Mouse (Mus musculus) splenic B cell, adult 2 months (primary cell): ENCODE data around the gene Dcaf12.
A peak's percentile ranks its signal among the peaks of the same experiment; 100 is the strongest.

Source experiments
- DNase-seq: peaks from one replicate; pipeline ENCODE4 v3.0.0-alpha.2; 2011; ENCODE audit warnings: low read depth, low spot score
- H3K27me3 ChIP-seq: 2 replicates; pipeline ENCODE4 v1.6.1; 2012; ENCODE audit warnings: mild to moderate bottlenecking, low read length, moderate library complexity, mixed read lengths; ENCODE audit not compliant: control insufficient read depth, poor library complexity, insufficient read depth, severe bottlenecking
- H3K36me3 ChIP-seq: 2 replicates; pipeline ENCODE4 v1.6.1; 2012; ENCODE audit warnings: mild to moderate bottlenecking, low read length, moderate library complexity, mixed read lengths; ENCODE audit not compliant: control insufficient read depth, poor library complexity, insufficient read depth, severe bottlenecking

Gene Dcaf12

DNA sequence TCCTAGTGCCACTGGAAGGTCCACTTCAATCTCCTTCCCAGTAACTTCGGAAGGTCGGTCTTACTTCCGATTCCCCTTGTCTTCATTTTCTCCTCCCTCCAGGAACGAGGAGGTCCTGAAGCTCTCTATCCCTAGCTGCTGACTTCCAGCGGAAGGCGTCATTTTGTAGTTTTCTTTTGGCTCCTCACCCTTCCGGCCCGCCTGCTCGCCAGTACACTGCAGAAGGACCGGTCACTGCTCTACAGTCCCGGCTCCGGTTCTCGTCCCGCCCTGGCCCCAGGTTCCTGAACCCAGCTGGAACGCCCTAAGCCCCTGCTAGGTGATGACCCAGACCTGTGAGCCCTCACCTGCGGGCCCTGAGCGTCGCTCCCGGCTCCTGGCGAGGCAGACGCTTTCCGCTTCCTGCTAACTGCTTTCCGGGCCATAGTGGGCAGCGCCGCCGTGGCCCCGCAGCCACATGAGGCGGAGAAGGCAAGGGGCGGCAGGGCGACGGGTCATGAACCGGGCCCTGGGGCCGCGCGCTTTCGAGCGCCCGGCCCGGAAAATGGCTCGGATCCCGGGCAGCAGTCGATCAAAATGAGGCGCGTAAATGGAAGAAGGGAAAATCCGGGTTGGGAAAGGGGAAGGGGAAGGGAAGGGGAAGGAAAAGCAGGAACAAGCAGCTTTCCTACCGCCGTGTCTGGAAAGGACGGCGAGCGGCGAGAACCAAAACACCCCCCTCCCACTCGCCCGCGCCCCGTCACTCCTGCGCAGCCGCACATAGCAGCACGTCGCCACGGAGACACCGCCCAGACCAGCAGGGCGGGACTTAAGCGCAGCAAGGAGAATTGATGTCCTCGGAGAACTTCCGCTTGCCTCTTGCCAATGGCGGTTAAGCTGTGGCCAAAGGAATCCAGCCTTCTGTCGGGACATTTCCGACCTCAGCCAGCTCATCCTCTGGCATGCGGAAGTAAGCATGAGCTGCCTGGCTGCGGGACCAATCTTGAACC lies at the start of gene Dcaf12:
Gene Dcaf12 (minus strand): TSS at position 749 of the 989 bp plus-strand sequence.
- DNase-seq = peak; percentile 94
- no peaks in the 10 kb centered on the region for H3K27me3 ChIP-seq
- peaks cover 4% of the 10 kb centered on the region for H3K36me3 ChIP-seq

DNA sequence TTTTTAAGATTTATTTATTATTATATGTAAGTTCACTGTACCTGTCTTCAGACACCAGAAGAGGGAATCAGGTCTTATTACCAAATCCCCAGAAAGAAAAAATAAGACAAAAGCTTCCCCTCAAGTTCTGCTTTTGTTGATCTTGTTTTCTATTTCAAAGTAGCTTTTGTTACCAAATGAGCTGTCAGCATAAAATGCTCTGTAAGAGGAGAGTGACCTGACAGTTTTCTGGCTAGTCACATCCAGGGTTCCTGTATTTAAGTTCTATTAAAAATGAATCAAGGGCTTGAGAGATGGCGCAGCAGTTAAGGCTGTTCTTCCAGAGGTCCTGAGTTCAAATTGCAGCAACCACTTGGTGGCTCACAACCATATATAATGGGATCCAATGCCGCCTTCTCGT lies 46.4 kb upstream of the Dcaf12 start:
- DNase-seq = no peak
- Histone ChIP-seq H3K36me3 (no peaks in the 10 kb centered on the region), H3K27me3 (no peaks in the 10 kb centered on the region)

DNA sequence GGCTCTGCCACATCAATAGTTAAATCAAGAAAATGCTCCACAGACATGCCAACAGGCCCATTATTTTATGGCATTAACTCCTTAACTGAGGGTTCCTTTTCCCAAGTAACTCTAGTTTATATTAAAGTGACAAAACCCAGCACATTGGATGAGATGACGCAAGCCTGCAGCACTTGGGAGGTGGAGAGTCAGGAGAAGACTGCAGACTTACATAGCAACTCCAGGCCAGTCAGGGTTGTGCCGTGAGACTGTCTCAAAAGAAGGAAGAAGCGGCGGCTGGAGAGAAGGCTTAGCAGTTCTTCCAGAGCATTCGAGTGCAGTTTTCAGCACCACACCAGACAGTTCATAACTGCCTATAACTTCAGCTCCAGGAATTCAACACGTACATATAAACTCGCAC lies 44.7 kb upstream of the Dcaf12 start:
- no peaks in the 10 kb centered on the region for H3K27me3 ChIP-seq
- H3K36me3 ChIP-seq = no peaks in the 10 kb centered on the region; the same call in 1 of the 2 replicates
- no peak for DNase-seq

DNA sequence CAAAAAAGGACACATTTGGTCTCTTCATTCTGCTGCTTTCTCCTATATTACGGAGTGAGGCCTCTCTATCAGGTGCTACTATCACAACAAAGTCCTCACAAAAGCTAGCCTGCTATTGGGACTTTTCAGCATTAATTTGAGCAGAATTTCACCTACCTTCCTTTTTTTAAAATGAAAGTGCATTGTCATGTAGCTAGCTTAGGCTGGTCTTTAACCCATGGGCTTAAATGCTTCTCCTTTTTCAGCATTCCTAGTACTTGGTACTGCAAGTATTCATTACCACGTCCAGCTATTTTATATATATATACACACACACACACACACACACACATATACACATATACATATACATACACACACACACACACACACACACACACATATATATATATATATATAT lies 44.0 kb upstream of the Dcaf12 start:
- H3K27me3 ChIP-seq = no peaks in the 10 kb centered on the region
- H3K36me3 ChIP-seq = no peaks in the 10 kb centered on the region; the same call in 1 of the 2 replicates
- DNase-seq = no peak

DNA sequence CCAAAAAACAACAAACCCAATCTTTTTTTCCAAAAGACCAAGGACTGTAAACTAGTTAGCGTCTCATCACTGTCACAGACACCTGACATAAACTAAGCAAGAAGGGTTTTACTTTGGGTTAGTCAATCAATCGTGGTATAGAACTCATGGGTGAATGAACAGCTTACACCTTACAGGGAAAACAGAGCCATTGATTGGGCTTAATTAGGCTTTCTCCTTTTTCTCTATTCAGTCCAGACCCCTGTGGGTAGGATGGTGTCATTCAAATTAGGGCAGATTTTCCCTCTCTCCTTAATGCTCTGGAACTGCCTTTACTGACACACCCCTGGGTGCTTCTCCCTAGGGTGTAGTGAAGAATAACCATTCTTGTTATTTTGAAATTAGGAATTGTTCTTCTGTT lies 42.5 kb upstream of the Dcaf12 start:
- DNase-seq = no peak
- Histone ChIP-seq H3K27me3 (no peaks in the 10 kb centered on the region), H3K36me3 (no peaks in the 10 kb centered on the region; the same call in 1 of the 2 replicates)

DNA sequence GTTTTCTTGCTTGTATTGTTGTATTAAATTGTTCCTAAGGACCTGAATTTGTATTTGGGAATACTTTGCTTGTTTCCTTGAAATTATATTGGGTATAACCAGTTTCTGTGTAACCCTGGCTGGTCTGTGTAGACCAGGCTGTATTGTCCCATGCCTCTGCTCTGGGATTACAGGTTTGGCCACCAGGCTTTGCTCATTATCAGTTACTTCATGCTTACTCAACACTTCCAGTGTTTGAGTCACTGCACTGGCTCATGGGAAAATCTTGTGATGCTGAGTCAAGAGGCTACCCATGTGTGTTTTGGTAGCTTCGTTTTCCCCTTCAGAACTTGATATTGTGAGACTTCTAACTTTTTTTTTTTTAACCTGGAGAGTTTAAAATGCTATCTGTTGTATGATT lies 38.6 kb upstream of the Dcaf12 start:
- DNase-seq = peak; percentile 18
- no peaks in the 10 kb centered on the region for H3K27me3 ChIP-seq
- H3K36me3 ChIP-seq = no peaks in the 10 kb centered on the region; the same call in 1 of the 2 replicates

DNA sequence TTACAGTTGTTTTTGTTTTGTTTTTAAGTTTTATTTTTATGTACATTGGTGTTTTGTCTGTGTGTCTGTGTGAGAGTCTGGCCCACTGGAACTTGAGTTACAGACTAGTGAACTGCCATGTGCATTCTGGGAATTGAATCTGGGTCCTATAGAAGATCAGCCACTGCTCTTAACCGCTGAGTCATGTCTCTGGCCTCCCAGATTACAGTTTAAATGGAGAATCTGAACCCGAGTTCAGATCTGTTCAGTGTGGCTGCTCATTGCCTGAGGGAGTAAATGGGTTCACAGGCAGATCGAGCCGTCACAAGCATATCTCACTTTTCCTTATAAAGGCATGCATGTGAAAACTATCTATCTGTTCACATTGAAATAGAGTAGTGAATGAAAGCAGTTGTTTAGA lies 38.1 kb upstream of the Dcaf12 start:
- DNase-seq = no peak
- Histone ChIP-seq H3K27me3 (no peaks in the 10 kb centered on the region), H3K36me3 (no peaks in the 10 kb centered on the region; the same call in 1 of the 2 replicates)

DNA sequence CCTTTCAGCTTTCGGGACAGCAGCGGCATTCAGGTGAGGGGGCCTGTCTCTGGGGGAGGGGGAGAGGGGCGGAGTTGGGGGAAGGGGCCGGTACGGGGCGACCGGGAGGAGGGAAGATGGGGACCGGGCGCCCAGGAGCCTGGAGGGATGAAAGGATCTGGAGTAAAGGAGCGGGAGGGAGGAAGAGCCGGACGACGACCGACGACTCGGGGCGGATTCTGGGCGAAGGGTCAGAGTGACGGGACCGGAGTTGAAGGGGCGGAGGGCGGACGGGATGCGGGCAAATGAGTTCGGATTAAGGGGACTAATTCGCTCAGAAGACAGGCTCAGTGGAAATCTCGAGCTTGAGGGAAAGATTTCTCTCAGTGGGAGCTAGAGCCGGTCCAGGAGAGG lies 34.5 kb upstream of the Dcaf12 start:
- no peaks in the 10 kb centered on the region for H3K36me3 ChIP-seq
- no peaks in the 10 kb centered on the region for H3K27me3 ChIP-seq
- no peak for DNase-seq

DNA sequence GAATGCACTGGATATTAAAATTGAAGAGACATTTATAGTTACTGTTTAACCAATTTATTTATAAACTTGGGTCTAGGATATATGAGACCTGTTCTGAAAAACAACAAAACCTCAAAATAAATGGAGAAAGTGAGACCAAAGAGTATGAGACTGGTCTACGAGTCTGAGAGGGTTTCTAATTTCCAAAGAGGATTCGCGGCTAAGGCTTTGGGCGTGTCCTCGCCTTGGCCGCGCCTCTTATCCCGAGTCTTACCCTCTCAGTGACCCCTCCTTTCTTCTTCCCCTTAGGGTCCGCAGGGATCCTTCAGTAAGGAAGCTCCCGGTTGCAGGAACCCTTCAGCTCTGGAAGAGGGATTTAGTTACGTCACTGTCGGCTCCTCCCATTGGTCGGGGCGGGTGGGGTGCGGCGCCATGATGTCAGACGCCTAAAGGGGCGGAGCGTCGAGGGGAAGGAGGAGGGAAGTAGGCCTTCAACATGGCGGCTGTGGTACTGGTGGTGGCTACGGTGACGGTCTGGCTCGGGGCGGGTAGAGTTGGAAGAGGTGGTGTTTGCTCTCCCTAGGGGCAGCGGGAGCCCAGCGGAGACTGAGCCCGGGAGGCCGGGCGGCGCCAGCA lies 34.0 kb upstream of the Dcaf12 start, which contains the start of gene Ubap1:
Gene Ubap1 (plus strand): TSS at position 413 of the 615 bp plus-strand sequence.
- peak; percentile 93 for DNase-seq
- H3K36me3 ChIP-seq = no peaks in the 10 kb centered on the region
- H3K27me3 ChIP-seq = no peaks in the 10 kb centered on the region

DNA sequence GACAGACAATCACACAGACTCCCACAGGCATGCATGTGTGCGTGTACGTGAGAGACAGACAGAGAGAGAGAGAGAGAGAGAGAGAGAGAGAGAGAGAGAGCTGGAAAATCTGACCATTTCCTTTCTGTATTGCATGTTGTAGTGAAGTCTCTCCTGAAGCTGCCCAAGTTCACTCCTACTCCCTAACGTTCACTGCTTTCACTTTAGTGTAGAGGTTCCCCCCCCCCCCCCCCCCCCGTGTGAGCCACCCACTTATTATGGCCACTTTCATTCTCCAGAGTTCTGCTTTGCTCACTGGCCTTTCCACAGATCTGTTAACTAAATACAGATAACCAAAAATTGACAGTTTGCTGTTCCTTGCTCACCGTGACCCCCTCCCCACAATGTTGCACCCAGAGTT lies 33.1 kb upstream of the Dcaf12 start:
- DNase-seq = peak; percentile 52
- Histone ChIP-seq H3K36me3 (no peaks in the 10 kb centered on the region), H3K27me3 (no peaks in the 10 kb centered on the region)

DNA sequence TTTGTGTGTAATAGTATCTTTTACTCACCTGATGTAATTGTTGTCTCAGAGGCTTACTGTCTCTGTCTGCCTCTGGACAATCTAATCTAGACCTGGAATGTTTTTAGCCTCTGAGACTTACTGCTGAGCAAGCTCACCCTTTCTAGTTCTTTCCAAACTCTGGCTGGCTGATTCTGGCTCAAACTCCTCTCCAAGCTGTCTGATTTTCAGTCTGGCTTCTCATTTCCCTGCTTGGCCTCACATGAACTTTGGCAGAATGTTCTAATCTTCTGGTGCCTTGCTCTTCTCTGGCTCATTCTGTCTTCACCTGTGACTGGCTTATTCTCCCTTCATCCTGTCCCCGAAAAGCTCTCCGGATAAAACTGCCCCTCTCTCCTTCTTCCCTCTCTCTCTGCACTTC lies 31.3 kb upstream of the Dcaf12 start:
- H3K27me3 ChIP-seq = no peaks in the 10 kb centered on the region
- H3K36me3 ChIP-seq = no peaks in the 10 kb centered on the region
- DNase-seq = no peak

DNA sequence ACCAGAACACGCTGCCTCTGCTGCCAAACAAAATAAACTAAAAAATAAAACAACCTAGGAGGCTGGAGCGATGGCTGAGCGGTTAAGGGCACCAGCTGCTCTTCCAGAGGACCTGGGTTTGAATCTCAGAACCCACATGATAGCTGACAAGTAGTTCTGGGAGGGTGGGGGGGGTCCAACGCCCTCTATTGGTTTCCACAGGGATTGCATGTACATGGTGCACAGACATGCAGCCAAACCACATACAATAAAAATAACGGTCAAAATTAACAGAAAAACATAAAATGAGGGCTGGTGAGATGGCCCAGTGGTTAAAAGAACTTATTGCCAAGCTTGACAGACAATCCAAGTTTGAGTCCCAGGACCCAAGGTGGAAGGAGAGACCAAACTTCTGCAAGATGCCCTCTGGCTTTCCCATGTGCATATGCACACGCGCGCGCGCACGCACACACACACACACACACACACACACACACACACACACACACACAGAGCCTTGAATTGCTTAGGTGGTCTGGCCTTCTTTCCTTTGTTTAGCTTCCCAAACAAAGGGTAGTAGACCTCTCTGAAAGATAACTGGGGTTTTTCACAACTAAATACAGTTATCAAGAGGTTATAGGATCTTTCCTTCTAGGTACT lies 26.3 kb upstream of the Dcaf12 start:
- no peak for DNase-seq
- no peaks in the 10 kb centered on the region for H3K27me3 ChIP-seq
- no peaks in the 10 kb centered on the region for H3K36me3 ChIP-seq

DNA sequence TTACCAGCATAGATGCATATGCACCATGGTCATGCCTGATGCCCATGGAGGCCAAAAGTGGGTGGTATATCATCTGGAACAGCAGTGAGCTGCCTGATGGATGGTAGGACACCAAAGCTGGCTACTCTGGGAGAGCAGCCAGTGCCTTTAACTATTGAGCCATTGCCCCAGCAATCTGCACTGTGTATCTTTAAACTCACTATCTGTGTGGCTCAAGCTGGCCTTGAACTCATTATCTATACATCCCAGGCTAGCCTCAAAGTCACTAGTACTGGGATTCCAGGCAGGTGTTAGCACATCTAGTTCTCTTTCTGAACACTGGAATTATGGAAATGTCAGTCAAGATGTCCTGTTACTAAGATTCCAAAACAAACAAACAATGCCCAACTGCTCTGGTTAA lies 21.9 kb upstream of the Dcaf12 start:
- H3K36me3 ChIP-seq = no peaks in the 10 kb centered on the region
- DNase-seq = no peak
- no peaks in the 10 kb centered on the region for H3K27me3 ChIP-seq

DNA sequence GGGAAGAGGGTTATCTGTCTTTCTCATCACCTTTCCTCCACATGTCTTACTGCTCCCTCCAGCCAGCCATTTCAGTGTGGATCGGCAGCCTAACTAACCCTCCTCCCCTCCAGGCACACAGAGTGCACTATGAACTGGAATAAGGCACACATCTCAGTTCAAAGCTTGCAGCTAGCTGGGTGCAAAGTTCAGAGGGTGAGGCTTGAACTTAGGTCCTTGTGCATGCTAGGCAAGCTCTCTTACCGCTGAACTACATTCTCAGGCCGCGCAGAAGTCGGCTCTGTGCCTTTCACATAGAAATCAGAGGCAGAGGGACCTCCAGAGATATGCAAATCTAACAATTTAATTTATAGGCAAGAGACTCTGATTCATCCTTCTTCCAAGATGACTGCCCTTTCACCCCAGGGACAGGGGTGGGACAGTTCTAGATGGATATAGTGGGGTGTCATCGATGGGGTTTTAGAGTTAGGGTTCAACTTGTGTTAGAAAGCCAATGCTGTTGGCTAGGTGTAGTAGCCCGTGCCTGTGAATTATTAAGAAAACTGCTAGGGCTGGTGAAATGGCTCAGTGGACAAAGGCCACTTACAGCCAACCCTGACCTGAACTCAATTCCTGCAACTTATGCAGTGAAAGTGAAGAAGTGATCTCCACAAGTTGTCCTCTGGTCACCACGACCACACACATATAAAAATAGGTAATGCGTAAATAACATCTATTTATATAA lies 17.2 kb upstream of the Dcaf12 start:
- Histone ChIP-seq H3K27me3 (no peaks in the 10 kb centered on the region), H3K36me3 (no peaks in the 10 kb centered on the region)
- DNase-seq = no peak
